In the genomic region with DNA sequence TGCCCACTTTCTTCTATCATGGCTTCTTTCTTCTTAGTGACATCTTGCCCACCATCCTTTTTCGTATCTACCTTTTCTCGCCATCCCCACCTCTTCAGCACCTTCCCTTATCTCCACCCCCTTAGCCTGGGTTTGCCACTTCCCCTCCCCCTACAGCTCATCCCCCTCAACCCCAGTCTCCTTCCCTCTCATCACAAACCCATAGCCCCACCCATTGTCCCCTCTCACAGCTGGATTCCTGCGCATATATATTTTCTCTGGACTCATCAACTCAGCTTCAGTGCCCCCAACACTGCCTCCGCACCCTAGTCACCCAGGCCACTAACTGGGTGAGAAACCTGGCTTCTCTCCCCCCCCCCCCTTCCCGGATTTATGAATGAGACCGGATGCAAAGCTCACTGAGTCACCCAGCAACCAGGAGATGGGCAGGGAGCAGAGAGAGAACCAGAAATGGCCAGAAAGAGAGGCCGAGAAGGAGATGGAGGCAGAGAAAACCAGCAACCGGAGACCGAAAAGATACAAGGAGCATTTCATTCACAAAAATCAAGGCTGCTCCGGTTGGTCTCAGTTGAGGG, we compare ENCODE assay signal across 8 mouse cellular contexts. TPM values are rescaled to one million over a fixed set of nuclear protein-coding genes. Genes with fewer than 3 reads are reported as not detected.
DNase-seq lines count a peak whose midpoint lies in the region; ATAC-seq and TF ChIP-seq lines count a peak whose summit lies in the region.

No protein-coding gene starts in this region.

- 5% methylated on average over 10 of the region's 10 CpGs for WGBS in kidney, embryonic 14.5 days
- WGBS in kidney, adult 2 months: 29% methylated on average over 10 of the region's 10 CpGs
- 1% methylated on average over 10 of the region's 10 CpGs for WGBS in hindbrain, embryonic 15.5 days
- 2% methylated on average over 10 of the region's 10 CpGs for WGBS in neural tube, embryonic 12.5 days

- no peak for ATAC-seq in kidney, embryonic 14.5 days (ENCODE audit: low FRiP score, low TSS enrichment)
- no peak for ATAC-seq in hindbrain, embryonic 15.5 days (ENCODE audit: low FRiP score, low read depth)
- no peak for ATAC-seq in neural tube, embryonic 12.5 days (ENCODE audit: low FRiP score, low read depth)

- peaks cover 19% of the 10 kb centered on the region for H3K27me3 ChIP-seq in kidney, embryonic 14.5 days (ENCODE audit: control insufficient read depth, insufficient read depth, low read length)
- H3K27me3 ChIP-seq in kidney, adult 2 months (replicated peaks; ENCODE audit: control insufficient read depth, insufficient read depth, low read length): no peaks in the 10 kb centered on the region
- peaks cover 23% of the 10 kb centered on the region for H3K27me3 ChIP-seq in hindbrain, embryonic 15.5 days
- H3K27me3 ChIP-seq in neural tube, embryonic 12.5 days (replicated peaks): peaks cover 29% of the 10 kb centered on the region

- no peak for DNase-seq in kidney, adult 2 months
- DNase-seq in ZHBTc4 (ENCODE audit: low read depth, low spot score): peak; percentile 26
- no peak for DNase-seq in frontal cortex, postnatal 25 days (ENCODE audit: low spot score in 2 of 2)
- no peak for DNase-seq in gastrocnemius, postnatal 4 days (ENCODE audit: low spot score in 2 of 2)
- no peak for DNase-seq in ovary, postnatal 14 days (ENCODE audit: low spot score)

- peaks cover 28% of the 10 kb centered on the region for H3K4me1 ChIP-seq in kidney, embryonic 14.5 days (ENCODE audit: control insufficient read depth, insufficient read depth, low read length)
- peaks cover 10% of the 10 kb centered on the region for H3K4me1 ChIP-seq in kidney, adult 2 months (ENCODE audit: control insufficient read depth, insufficient read depth, low read length)
- peaks cover 34% of the 10 kb centered on the region for H3K4me1 ChIP-seq in hindbrain, embryonic 15.5 days (replicated peaks)
- peaks cover 44% of the 10 kb centered on the region for H3K4me1 ChIP-seq in neural tube, embryonic 12.5 days

- TF ChIP-seq POLR2A in kidney, adult 2 months (IDR thresholded peaks at IDR 0.05; ENCODE audit: low read depth, low read length): no peak

- no peaks in the 10 kb centered on the region; the same call in 1 of the 2 replicates for H3K36me3 ChIP-seq in kidney, embryonic 14.5 days (ENCODE audit: control insufficient read depth, insufficient read depth, low read length)
- H3K36me3 ChIP-seq in kidney, adult 2 months (ENCODE audit: control insufficient read depth, insufficient read depth, low read length): no peaks in the 10 kb centered on the region
- peaks cover 14% of the 10 kb centered on the region for H3K36me3 ChIP-seq in hindbrain, embryonic 15.5 days
- H3K36me3 ChIP-seq in neural tube, embryonic 12.5 days: peaks cover 13% of the 10 kb centered on the region; the same call in 1 of the 2 replicates

- H3K27ac ChIP-seq in kidney, embryonic 14.5 days (ENCODE audit: low read depth, low read length): no peak overlapping the region
- H3K27ac ChIP-seq in kidney, adult 2 months (ENCODE audit: insufficient read depth, low read depth, low read length): no peak overlapping the region
- peak overlapping the region; percentile 91 for H3K27ac ChIP-seq in hindbrain, embryonic 15.5 days (replicated peaks)
- H3K27ac ChIP-seq in neural tube, embryonic 12.5 days: no peak overlapping the region

- peak overlapping the region; percentile 66 for H3K9ac ChIP-seq in kidney, embryonic 14.5 days (ENCODE audit: low read depth, low read length)
- peak overlapping the region; percentile 68 for H3K9ac ChIP-seq in hindbrain, embryonic 15.5 days
- H3K9ac ChIP-seq in neural tube, embryonic 12.5 days: peak overlapping the region; percentile 68

- H3K9me3 ChIP-seq in kidney, embryonic 14.5 days (ENCODE audit: control insufficient read depth, low read length): no peaks in the 10 kb centered on the region
- no peaks in the 10 kb centered on the region for H3K9me3 ChIP-seq in hindbrain, embryonic 15.5 days
- H3K9me3 ChIP-seq in neural tube, embryonic 12.5 days: no peaks in the 10 kb centered on the region

- no peak for TF ChIP-seq CTCF in kidney, adult 2 months (conservative IDR thresholded peaks at IDR 0.05; ENCODE audit: insufficient read depth, insufficient read length, low read depth, low read length)

- peak overlapping the region; percentile 65 for H3K4me3 ChIP-seq in kidney, embryonic 14.5 days (ENCODE audit: low read length)
- no peak overlapping the region for H3K4me3 ChIP-seq in kidney, adult 2 months (ENCODE audit: insufficient read depth, low read depth, low read length)
- H3K4me3 ChIP-seq in hindbrain, embryonic 15.5 days: peak overlapping the region; percentile 81
- H3K4me3 ChIP-seq in neural tube, embryonic 12.5 days: peak overlapping the region; percentile 66

- peak overlapping the region; percentile 77 for H3K4me2 ChIP-seq in kidney, embryonic 14.5 days (replicated peaks; ENCODE audit: low read depth, low read length)
- peak overlapping the region; percentile 65 for H3K4me2 ChIP-seq in hindbrain, embryonic 15.5 days
- peak overlapping the region; percentile 68 for H3K4me2 ChIP-seq in neural tube, embryonic 12.5 days (replicated peaks)

RNA-seq across cellular contexts. Expression of gene Ggn, which starts 1.8 kb away (rescaled TPM):
- 0.47 and 0.91 TPM in 2 replicates for polyA plus RNA-seq in kidney, embryonic 14.5 days (2014; fragmentation: Nextera tagmentation; extraction: Ambion mirVana)
- polyA plus RNA-seq in kidney, adult 2 months (2012; rRNA removed): 0.38 and 0.94 TPM in 2 replicates
- 0.46 and 0.70 TPM in 2 replicates for polyA plus RNA-seq in hindbrain, embryonic 15.5 days (2015; fragmentation: Nextera tagmentation; extraction: Ambion mirVana)
- polyA plus RNA-seq in neural tube, embryonic 12.5 days (2016; fragmentation: Nextera tagmentation; extraction: Ambion mirVana): 0.86 and 0.95 TPM in 2 replicates
- total RNA-seq in gastrocnemius, postnatal 4 days (2021): under 1 TPM; 0.36 to 0.81 TPM

RNA-seq across cellular contexts. Expression of gene Spred3, which starts 2.0 kb away (rescaled TPM):
- 6.0 and 6.4 TPM in 2 replicates for polyA plus RNA-seq in kidney, embryonic 14.5 days (2014; fragmentation: Nextera tagmentation; extraction: Ambion mirVana)
- 1.8 and 2.6 TPM in 2 replicates for polyA plus RNA-seq in kidney, adult 2 months (2012; rRNA removed)
- 9.5 and 11.9 TPM in 2 replicates for polyA plus RNA-seq in hindbrain, embryonic 15.5 days (2015; fragmentation: Nextera tagmentation; extraction: Ambion mirVana)
- polyA plus RNA-seq in neural tube, embryonic 12.5 days (2016; fragmentation: Nextera tagmentation; extraction: Ambion mirVana): 8.3 and 9.0 TPM in 2 replicates
- total RNA-seq in gastrocnemius, postnatal 4 days (2021): 1 to 10 TPM; 2.9 to 3.3 TPM

RNA-seq across cellular contexts. Expression of gene Fam98c, which starts 12.2 kb away (rescaled TPM):
- 12.2 and 13.9 TPM in 2 replicates for polyA plus RNA-seq in kidney, embryonic 14.5 days (2014; fragmentation: Nextera tagmentation; extraction: Ambion mirVana)
- 31.4 and 35.8 TPM in 2 replicates for polyA plus RNA-seq in kidney, adult 2 months (2012; rRNA removed)
- polyA plus RNA-seq in hindbrain, embryonic 15.5 days (2015; fragmentation: Nextera tagmentation; extraction: Ambion mirVana): 33.0 and 37.9 TPM in 2 replicates
- 30.8 and 33.7 TPM in 2 replicates for polyA plus RNA-seq in neural tube, embryonic 12.5 days (2016; fragmentation: Nextera tagmentation; extraction: Ambion mirVana)
- total RNA-seq in gastrocnemius, postnatal 4 days (2021): 10 to 100 TPM; 12.8 to 13.2 TPM

RNA-seq across cellular contexts. Expression of gene Psmd8, which starts 12.3 kb away (rescaled TPM):
- polyA plus RNA-seq in kidney, embryonic 14.5 days (2014; fragmentation: Nextera tagmentation; extraction: Ambion mirVana): 281 and 283 TPM in 2 replicates
- 178 and 204 TPM in 2 replicates for polyA plus RNA-seq in kidney, adult 2 months (2012; rRNA removed)
- 272 and 274 TPM in 2 replicates for polyA plus RNA-seq in hindbrain, embryonic 15.5 days (2015; fragmentation: Nextera tagmentation; extraction: Ambion mirVana)
- polyA plus RNA-seq in neural tube, embryonic 12.5 days (2016; fragmentation: Nextera tagmentation; extraction: Ambion mirVana): 326 and 327 TPM in 2 replicates
- total RNA-seq in gastrocnemius, postnatal 4 days (2021): 100 to 1,000 TPM; 174 to 187 TPM

RNA-seq across cellular contexts. Expression of gene Rasgrp4, which starts 33.6 kb away (rescaled TPM):
- 0.68 and 1.1 TPM in 2 replicates for polyA plus RNA-seq in kidney, embryonic 14.5 days (2014; fragmentation: Nextera tagmentation; extraction: Ambion mirVana)
- polyA plus RNA-seq in kidney, adult 2 months (2012; rRNA removed): 1.9 and 2.7 TPM in 2 replicates
- 0.87 and 0.91 TPM in 2 replicates for polyA plus RNA-seq in hindbrain, embryonic 15.5 days (2015; fragmentation: Nextera tagmentation; extraction: Ambion mirVana)
- polyA plus RNA-seq in neural tube, embryonic 12.5 days (2016; fragmentation: Nextera tagmentation; extraction: Ambion mirVana): 0.61 and 0.77 TPM in 2 replicates
- 1 to 10 TPM; 2.3 to 3.0 TPM for total RNA-seq in gastrocnemius, postnatal 4 days (2021)
